Mouse (Mus musculus) kidney, adult 9 months (tissue): ENCODE measurements around the gene Fcgr4.
"Not testable (repeated sequence)": the region's sequence is repeated elsewhere in the genome, so short reads cannot be mapped to it uniquely, and the experiment has no call there.

ENCODE experiments used
- DNase-seq: peaks from one replicate; pipeline ENCODE4 v3.0.0; 2022

The Fcgr4 gene

GRCm38 (mm10) chr1:171060392-171060791 is 41.7 kb downstream of the Fcgr4 start:
- no peak for DNase-seq

GRCm38 (mm10) chr1:171061566-171061965 is 42.8 kb downstream of the Fcgr4 start:
- no peak for DNase-seq

GRCm38 (mm10) chr1:171063569-171064490 is 45.1 kb downstream of the Fcgr4 start:
- peak; percentile 24 for DNase-seq

- peak; percentile 72 for DNase-seq
These were observed 45.9 kb downstream of the Fcgr4 start, which contains the start of gene Fcgr3 for GRCm38 (mm10) chr1:171064491-171065242. TSS of gene Fcgr3 (minus strand) at chr1:171064935.

GRCm38 (mm10) chr1:171065243-171065587 is 46.5 kb downstream of the Fcgr4 start:
- not testable (repeated sequence) for DNase-seq

- not testable (repeated sequence) for DNase-seq
These were observed 47.0 kb downstream of the Fcgr4 start for GRCm38 (mm10) chr1:171065768-171066167.

- DNase-seq: not testable (repeated sequence)
These were observed 47.9 kb downstream of the Fcgr4 start for GRCm38 (mm10) chr1:171066583-171066982.

- DNase-seq: not testable (repeated sequence)
These were observed 49.2 kb downstream of the Fcgr4 start for GRCm38 (mm10) chr1:171067928-171068327.

GRCm38 (mm10) chr1:171069508-171069907 is 50.8 kb downstream of the Fcgr4 start:
- peak; percentile 19 for DNase-seq

GRCm38 (mm10) chr1:171070879-171071278 is 52.2 kb downstream of the Fcgr4 start:
- not testable (repeated sequence) for DNase-seq

- DNase-seq: not testable (repeated sequence)
These were observed 53.0 kb downstream of the Fcgr4 start for GRCm38 (mm10) chr1:171071726-171072125.

GRCm38 (mm10) chr1:171072217-171072616 is 53.5 kb downstream of the Fcgr4 start:
- DNase-seq: not testable (repeated sequence)

- DNase-seq: not testable (repeated sequence)
These were observed 55.6 kb downstream of the Fcgr4 start for GRCm38 (mm10) chr1:171074283-171074682.

GRCm38 (mm10) chr1:171076176-171076575 is 57.5 kb downstream of the Fcgr4 start:
- DNase-seq: not testable (repeated sequence)

GRCm38 (mm10) chr1:171077192-171077591 is 58.5 kb downstream of the Fcgr4 start:
- DNase-seq: not testable (repeated sequence)

GRCm38 (mm10) chr1:171077955-171078354 is 59.2 kb downstream of the Fcgr4 start:
- peak; percentile 62 for DNase-seq

- not testable (repeated sequence) for DNase-seq
These were observed 59.7 kb downstream of the Fcgr4 start for GRCm38 (mm10) chr1:171078419-171078818.

GRCm38 (mm10) chr1:171079345-171079744 is 60.6 kb downstream of the Fcgr4 start:
- DNase-seq: not testable (repeated sequence)
